Mouse (Mus musculus) cortical plate, adult 2 months (tissue): ENCODE measurements around the gene Shq1.

ENCODE experiments used
- CTCF ChIP-seq: fragments of 200-500 bp; IDR thresholded peaks from 2 replicates; pipeline ENCODE4 v1.5.1; 2011; ENCODE audit warnings: mild to moderate bottlenecking, control low read depth, low read length; ENCODE audit not compliant: insufficient read depth; ENCODE audit errors: extremely low read depth
- POLR2A ChIP-seq: fragments of 200-500 bp; IDR thresholded peaks from 2 replicates; pipeline ENCODE4 v1.6.1; 2011; ENCODE audit warnings: mild to moderate bottlenecking, low read length, control low read depth; ENCODE audit not compliant: insufficient read depth; ENCODE audit errors: extremely low read depth

DNA sequence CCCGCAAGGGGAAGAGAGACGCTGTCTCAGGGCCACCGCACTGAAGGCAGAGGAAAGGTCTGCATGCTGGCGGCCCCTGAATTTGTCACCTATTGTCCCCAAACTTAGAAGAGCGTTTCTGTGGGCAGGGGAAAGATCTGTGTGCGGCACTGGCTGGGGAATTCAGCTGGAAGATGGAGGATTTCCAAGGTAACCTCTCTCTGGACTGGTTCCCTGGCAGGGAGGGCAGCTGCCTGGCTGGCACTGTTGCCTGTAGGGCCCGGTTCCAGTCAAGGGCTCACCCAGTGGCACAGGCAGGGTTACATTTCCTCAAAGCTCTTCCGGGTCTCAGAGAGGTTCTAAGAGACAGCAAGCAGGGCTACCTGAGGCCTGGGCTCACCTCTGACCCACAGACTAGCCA lies 138.6 kb downstream of the Shq1 start:
- TF ChIP-seq CTCF (no peak), POLR2A (no peak)
